Mouse (Mus musculus) spleen, adult 2 months (tissue): ENCODE results near the gene Sgo1.

Experiments used
- CTCF ChIP-seq: fragments of 200-500 bp; IDR thresholded peaks from 2 replicates; pipeline ENCODE4 v1.5.1; 2011; ENCODE audit warnings: mild to moderate bottlenecking, inconsistent platforms; ENCODE audit not compliant: insufficient read depth, insufficient read length, insufficient replicate concordance; ENCODE audit errors: extremely low read depth
- POLR2A ChIP-seq: fragments of 200-500 bp; IDR thresholded peaks from 2 replicates; pipeline ENCODE4 v1.6.1; 2011; ENCODE audit warnings: low read depth, low read length, inconsistent platforms

DNA sequence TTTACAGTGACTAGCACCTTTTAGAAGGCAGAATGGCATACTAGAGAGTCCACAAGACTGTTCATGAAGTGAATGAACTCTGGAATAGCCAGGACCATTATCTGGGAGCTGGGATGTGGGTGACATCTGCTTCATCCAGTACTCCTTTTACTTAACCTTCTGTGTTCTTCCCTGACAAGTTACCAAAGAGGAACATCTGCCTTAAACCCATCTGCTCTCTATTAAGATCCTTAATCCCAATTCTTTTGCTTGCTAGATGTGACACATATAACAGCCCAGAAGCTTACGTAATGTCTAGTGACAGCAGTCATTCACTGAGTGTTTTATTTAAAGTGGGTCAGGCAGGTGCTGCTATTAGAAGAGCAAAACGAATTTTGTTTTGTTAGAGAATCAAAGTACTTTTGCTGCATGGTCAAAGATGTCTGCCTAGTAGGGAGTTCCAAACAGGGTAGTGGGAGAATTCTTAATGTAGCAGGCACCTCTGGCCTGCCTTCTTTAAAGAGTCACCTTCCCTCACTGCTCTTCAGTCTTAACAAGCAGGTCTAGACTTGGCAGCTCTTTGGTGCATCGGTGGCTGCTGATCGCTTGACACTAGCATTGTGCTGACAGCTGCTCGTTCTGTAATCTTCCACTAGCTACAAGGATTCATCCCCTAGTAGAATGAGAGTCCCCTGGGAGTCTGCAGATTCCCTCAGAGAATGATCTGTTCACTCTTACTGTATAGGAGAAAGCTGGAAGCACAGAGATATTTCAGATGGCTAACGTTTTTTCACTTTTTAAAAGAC, 27.9 kb downstream of the Sgo1 start:
- TF ChIP-seq POLR2A (no peak), CTCF (no peak)
